Mouse (Mus musculus) heart, embryonic 13.5 days (tissue): ENCODE data around the gene Fcgr1. TPM values are rescaled to one million over a fixed set of nuclear protein-coding genes. Genes with fewer than 3 reads are reported as not detected.
"Not testable (repeated sequence)": the region's sequence is repeated elsewhere in the genome, so short reads cannot be mapped to it uniquely, and the experiment has no call there.

Experiments used
- ATAC-seq: fragments of 200-750 bp; cut with Nextera tagmentation; 2 replicates; pipeline ENCODE4 v1.8.0; 2017; ENCODE audit warnings: moderate TSS enrichment; ENCODE audit not compliant: insufficient number of reproducible peaks, low FRiP score, low TSS enrichment; ENCODE audit errors: extremely low read depth
- H3K27ac ChIP-seq: fragments of 300-500 bp; sonication (generic); replicated peaks from 2 replicates; pipeline ENCODE4 v1.5.1; 2015; ENCODE audit warnings: moderate library complexity, mild to moderate bottlenecking, inconsistent platforms
- H3K27me3 ChIP-seq: fragments of 300-500 bp; sonication (generic); replicated peaks from 2 replicates; pipeline ENCODE4 v1.6.1; 2015; ENCODE audit warnings: mild to moderate bottlenecking, inconsistent platforms
- H3K36me3 ChIP-seq: fragments of 300-500 bp; sonication (generic); 2 replicates; pipeline ENCODE4 v1.6.1; 2015; ENCODE audit warnings: mild to moderate bottlenecking, inconsistent platforms
- H3K4me1 ChIP-seq: fragments of 300-500 bp; sonication (generic); 2 replicates; pipeline ENCODE4 v1.6.1; 2015; ENCODE audit warnings: inconsistent platforms
- H3K4me2 ChIP-seq: fragments of 300-500 bp; sonication (generic); 2 replicates; pipeline ENCODE4 v1.6.1; 2015; ENCODE audit warnings: inconsistent platforms, mild to moderate bottlenecking, moderate library complexity
- H3K4me3 ChIP-seq: fragments of 300-500 bp; sonication (generic); 2 replicates; pipeline ENCODE4 v1.5.1; 2015; ENCODE audit warnings: moderate library complexity, mild to moderate bottlenecking, inconsistent platforms
- H3K9ac ChIP-seq: fragments of 300-500 bp; sonication (generic); 2 replicates; pipeline ENCODE4 v1.6.1; 2015; ENCODE audit warnings: inconsistent platforms, mild to moderate bottlenecking, moderate library complexity
- H3K9me3 ChIP-seq: fragments of 300-500 bp; sonication (generic); 2 replicates; pipeline ENCODE4 v1.6.1; 2016; ENCODE audit warnings: inconsistent platforms
- WGBS: fragments of 180-500 bp; shearing (Covaris S2); methylation state at CpG from one replicate; pipeline ENCODE4 v1.1.7; 2015; ENCODE audit warnings: mixed read lengths; 5-methylcytosine and 5-hydroxymethylcytosine counted together
- polyA plus RNA-seq: library from polyadenylated mRNA; unstranded; fragments of >200 nt; fragmentation: Nextera tagmentation; extraction: Ambion mirVana; gene quantifications from 2 replicates; pipeline ENCODE4 v1.2.1, GENCODE M21; 2015

The Fcgr1 gene
- polyA plus RNA-seq, 1 experiment from 2014 or later, result 1.3 TPM

GRCm38 (mm10) chr3:96245003-96245886, 48.5 kb downstream of the Fcgr1 start, which contains the start of gene Hist2h2aa1:
Hist2h2aa1 (plus strand) TSS chr3:96245497.
- WGBS, result under 1% methylated on average over 41 of the region's 88 CpGs
- ATAC-seq, result peak; percentile 87
- not testable (repeated sequence) for H3K36me3 ChIP-seq

GRCm38 (mm10) chr3:96243921-96244572, 49.7 kb downstream of the Fcgr1 start:
- Histone ChIP-seq H3K36me3 (no peaks in the 10 kb centered on the region), H3K9me3 (no peaks in the 10 kb centered on the region), H3K4me2 (peak overlapping the region; percentile 79), H3K4me3 (peak overlapping the region; percentile 59), H3K27ac (peak overlapping the region; percentile 99), H3K4me1 (peaks cover 41% of the 10 kb centered on the region), H3K27me3 (no peaks in the 10 kb centered on the region), H3K9ac (peak overlapping the region; percentile 93)
- ATAC-seq, result no peak
- 72% methylated on average over 7 of the region's 7 CpGs for WGBS

More at GRCm38 (mm10) chr3:96245003-96245886, 48.5 kb downstream of the Fcgr1 start, which contains the start of gene Hist2h2aa1:
- peak within 1 kb of the TSS; percentile 59 for H3K4me3 ChIP-seq
- peak within 1 kb of the TSS; percentile 79 for H3K4me2 ChIP-seq
- H3K4me1 ChIP-seq, result peaks cover 51% of the 10 kb centered on the region
- peak within 1 kb of the TSS; percentile 99 for H3K27ac ChIP-seq
- H3K9ac ChIP-seq, result peak within 1 kb of the TSS; percentile 93
- not testable (repeated sequence) for H3K27me3 ChIP-seq, H3K9me3 ChIP-seq

- Histone ChIP-seq H3K9me3 (no peaks in the 10 kb centered on the region), H3K27me3 (no peaks in the 10 kb centered on the region), H3K4me1 (peaks cover 42% of the 10 kb centered on the region), H3K27ac (peak overlapping the region; percentile 84), H3K9ac (peak overlapping the region; percentile 76), H3K4me2 (peak overlapping the region; percentile 61), H3K36me3 (no peaks in the 10 kb centered on the region), H3K4me3 (peak overlapping the region; percentile 33)
- 81% methylated on average over 9 of the region's 9 CpGs for WGBS
- ATAC-seq, result no peak
Measured at GRCm38 (mm10) chr3:96240799-96241197, 53.0 kb downstream of the Fcgr1 start.

GRCm38 (mm10) chr3:96239949-96240798, 53.6 kb downstream of the Fcgr1 start, which contains the start of gene Hist2h2aa2:
Hist2h2aa2 (minus strand) TSS chr3:96240276.
- Histone ChIP-seq H3K4me1 (peaks cover 42% of the 10 kb centered on the region), H3K4me2 (peak within 1 kb of the TSS; percentile 61), H3K27ac (peak within 1 kb of the TSS; percentile 84), H3K4me3 (peak within 1 kb of the TSS; percentile 46), H3K9ac (peak within 1 kb of the TSS; percentile 79)
- not testable (repeated sequence) for H3K27me3 ChIP-seq, H3K36me3 ChIP-seq, H3K9me3 ChIP-seq
- peak; percentile 78 for ATAC-seq
- WGBS, result 7% methylated on average over 20 of the region's 85 CpGs

- Histone ChIP-seq H3K4me2 (peak within 1 kb of the TSS; percentile 78), H3K4me1 (peaks cover 37% of the 10 kb centered on the region), H3K9ac (peak within 1 kb of the TSS; percentile 89), H3K27ac (peak within 1 kb of the TSS; percentile 84), H3K4me3 (peak within 1 kb of the TSS; percentile 61)
- H3K27me3 ChIP-seq, H3K36me3 ChIP-seq, H3K9me3 ChIP-seq: not testable (repeated sequence)
- 0% methylated on average over 12 of the region's 68 CpGs for WGBS
- ATAC-seq, result peak; percentile 84
Measured at GRCm38 (mm10) chr3:96238954-96239793, 54.6 kb downstream of the Fcgr1 start, which contains the start of gene Hist2h3c2. Hist2h3c2 (minus strand) TSS chr3:96239127.

- Histone ChIP-seq H3K36me3 (no peaks in the 10 kb centered on the region), H3K4me1 (peaks cover 25% of the 10 kb centered on the region), H3K9me3 (no peaks in the 10 kb centered on the region), H3K27me3 (no peaks in the 10 kb centered on the region), H3K27ac (peak overlapping the region; percentile 80), H3K4me3 (peak overlapping the region; percentile 61), H3K4me2 (peak overlapping the region; percentile 78), H3K9ac (peak overlapping the region; percentile 89)
- ATAC-seq, result no peak
- WGBS, result under 1% methylated on average over 12 of the region's 12 CpGs
Measured at GRCm38 (mm10) chr3:96237904-96238511, 55.8 kb downstream of the Fcgr1 start.

- H3K9ac ChIP-seq, result peak overlapping the region; percentile 89
- H3K27ac ChIP-seq, result peak overlapping the region; percentile 80
- no peaks in the 10 kb centered on the region for H3K9me3 ChIP-seq
- peaks cover 25% of the 10 kb centered on the region for H3K4me1 ChIP-seq
- no peaks in the 10 kb centered on the region for H3K27me3 ChIP-seq
- no peaks in the 10 kb centered on the region for H3K36me3 ChIP-seq
- H3K4me3 ChIP-seq, result peak overlapping the region; percentile 61
- WGBS, result 27% methylated on average over 7 of the region's 7 CpGs
- no peak for ATAC-seq
- H3K4me2 ChIP-seq, result peak overlapping the region; percentile 78
Measured at GRCm38 (mm10) chr3:96237335-96237903, 56.4 kb downstream of the Fcgr1 start.

- WGBS, result 77% methylated on average over 4 of the region's 4 CpGs
- peak overlapping the region; percentile 80 for H3K27ac ChIP-seq
- peaks cover 25% of the 10 kb centered on the region for H3K4me1 ChIP-seq
- H3K27me3 ChIP-seq, result no peaks in the 10 kb centered on the region
- peak overlapping the region; percentile 89 for H3K9ac ChIP-seq
- H3K4me3 ChIP-seq, result peak overlapping the region; percentile 61
- ATAC-seq, result no peak
- H3K4me2 ChIP-seq, result peak overlapping the region; percentile 78
- no peaks in the 10 kb centered on the region for H3K36me3 ChIP-seq
- H3K9me3 ChIP-seq, result no peaks in the 10 kb centered on the region
Measured at GRCm38 (mm10) chr3:96236834-96237334, 56.9 kb downstream of the Fcgr1 start.

GRCm38 (mm10) chr3:96235836-96236235, 57.9 kb downstream of the Fcgr1 start:
- Histone ChIP-seq H3K27ac (no peak overlapping the region), H3K4me3 (no peak overlapping the region), H3K4me1 (peaks cover 23% of the 10 kb centered on the region), H3K36me3 (no peaks in the 10 kb centered on the region), H3K4me2 (no peak overlapping the region), H3K9me3 (no peaks in the 10 kb centered on the region), H3K9ac (no peak overlapping the region), H3K27me3 (no peaks in the 10 kb centered on the region)
- WGBS, result 44% methylated on average over 3 of the region's 3 CpGs
- ATAC-seq, result no peak
